Mouse (Mus musculus) small intestine, adult 2 months (tissue): ENCODE data around the gene Pepd. TPM values are rescaled to one million over a fixed set of nuclear protein-coding genes. Genes with fewer than 3 reads are reported as not detected.

Source experiments
- H3K27ac ChIP-seq: fragments of 200-500 bp; 2 replicates; pipeline ENCODE4 v1.5.1; 2012; ENCODE audit warnings: low read depth, low read length, control low read depth, inconsistent platforms; ENCODE audit not compliant: insufficient read depth
- H3K27me3 ChIP-seq: fragments of 200-500 bp; 2 replicates; pipeline ENCODE4 v1.6.1; 2012; ENCODE audit warnings: mild to moderate bottlenecking, moderate library complexity, low read length, inconsistent platforms; ENCODE audit not compliant: control insufficient read depth, insufficient read depth
- H3K36me3 ChIP-seq: fragments of 200-500 bp; 2 replicates; pipeline ENCODE4 v1.6.1; 2012; ENCODE audit warnings: mild to moderate bottlenecking, low read length, control low read depth, inconsistent platforms; ENCODE audit not compliant: control insufficient read depth, insufficient read depth
- H3K4me1 ChIP-seq: fragments of 200-500 bp; 2 replicates; pipeline ENCODE4 v1.6.1; 2012; ENCODE audit warnings: low read length, inconsistent platforms, mixed read lengths; ENCODE audit not compliant: control insufficient read depth, insufficient read depth, insufficient read length
- H3K4me3 ChIP-seq: fragments of 200-500 bp; 2 replicates; pipeline ENCODE4 v1.5.1; 2012; ENCODE audit warnings: low read depth, mild to moderate bottlenecking, control low read depth, inconsistent platforms, low read length, moderate library complexity
- CTCF ChIP-seq: fragments of 200-500 bp; IDR thresholded peaks from 2 replicates; pipeline ENCODE4 v1.5.1; 2012; ENCODE audit warnings: low read depth, mild to moderate bottlenecking, control low read depth, inconsistent platforms, low read length, moderate library complexity, mixed read lengths; ENCODE audit not compliant: insufficient replicate concordance, insufficient read length; ENCODE audit errors: extremely low read depth
- POLR2A ChIP-seq: fragments of 200-500 bp; IDR thresholded peaks from 2 replicates; pipeline ENCODE4 v1.6.1; 2012; ENCODE audit warnings: low read depth, mild to moderate bottlenecking, control low read depth, inconsistent platforms, low read length, moderate library complexity
- whole genome bisulfite sequencing: fragments of 180-500 bp; shearing (Covaris S2); methylation state at CpG from one replicate; pipeline ENCODE4 v1.1.7; 2018; 5-methylcytosine and 5-hydroxymethylcytosine counted together
- polyA plus RNA-seq: library from polyadenylated mRNA; depleted of rRNA; stranded (reverse); fragments of >200 nt; gene quantifications from 2 replicates; pipeline ENCODE4 v1.2.3, GENCODE M21; 2012

Pepd gene
- polyA plus RNA-seq, 1 experiment = 1,106 TPM

GRCm38 (mm10) chr7:34995872-34996662 lies 83.9 kb downstream of the Pepd start:
- peaks cover 4% of the 10 kb centered on the region; the same call in 1 of the 2 replicates for H3K36me3 ChIP-seq
- TF ChIP-seq CTCF = no peak
- TF ChIP-seq POLR2A = no peak

GRCm38 (mm10) chr7:35000839-35001238 lies 88.7 kb downstream of the Pepd start:
- WGBS = 30% methylated on average over 6 of the region's 6 CpGs
- TF ChIP-seq POLR2A = no peak
- peak; percentile 69; the same call in 1 of the 2 replicates for TF ChIP-seq CTCF
- Histone ChIP-seq H3K36me3 (peaks cover 6% of the 10 kb centered on the region), H3K4me3 (no peak overlapping the region), H3K4me1 (no peaks in the 10 kb centered on the region), H3K27ac (no peak overlapping the region), H3K27me3 (no peaks in the 10 kb centered on the region)

More at GRCm38 (mm10) chr7:34995872-34996662, 83.9 kb downstream of the Pepd start:
- no peaks in the 10 kb centered on the region for H3K27me3 ChIP-seq
- WGBS = 82% methylated on average over 7 of the region's 7 CpGs
- H3K27ac ChIP-seq = no peak overlapping the region
- H3K4me3 ChIP-seq = no peak overlapping the region
- no peaks in the 10 kb centered on the region for H3K4me1 ChIP-seq

DNA sequence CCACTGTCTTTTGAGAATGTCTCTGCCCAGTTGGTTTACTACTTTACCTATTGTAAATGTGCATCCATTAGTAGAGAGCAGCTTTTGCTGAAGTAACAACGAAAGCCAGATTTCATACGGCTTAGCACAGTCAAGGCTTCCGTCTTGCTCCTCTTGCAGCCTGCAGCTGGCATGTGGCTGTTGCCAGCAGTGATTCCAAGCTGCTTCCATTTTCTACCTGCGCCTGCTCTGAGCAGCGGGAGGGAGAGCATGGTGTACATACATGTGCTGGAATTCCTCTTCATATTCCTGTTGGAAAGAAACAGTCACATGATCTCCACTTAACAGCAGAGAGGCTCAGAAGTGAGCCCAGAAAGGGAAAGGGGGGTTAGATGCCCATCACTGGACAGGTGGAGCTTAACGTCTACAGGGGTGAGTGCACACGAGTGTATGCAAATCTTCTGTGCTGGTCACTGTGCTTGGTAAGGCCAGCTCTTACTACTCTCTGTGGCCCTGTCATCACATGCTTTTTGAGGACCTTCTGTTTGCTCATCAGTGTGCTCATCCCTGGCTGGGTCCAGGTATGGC lies 91.1 kb downstream of the Pepd start:
- TF ChIP-seq POLR2A (no peak), CTCF (no peak)
- H3K4me1 ChIP-seq = no peaks in the 10 kb centered on the region
- H3K27ac ChIP-seq = no peak overlapping the region
- 92% methylated on average over 7 of the region's 7 CpGs for WGBS
- H3K36me3 ChIP-seq = peaks cover 9% of the 10 kb centered on the region
- H3K27me3 ChIP-seq = no peaks in the 10 kb centered on the region
- no peak overlapping the region for H3K4me3 ChIP-seq

GRCm38 (mm10) chr7:35006661-35007060 lies 94.5 kb downstream of the Pepd start:
- WGBS = 95% methylated on average over 7 of the region's 7 CpGs
- peaks cover 9% of the 10 kb centered on the region for H3K36me3 ChIP-seq
- H3K4me3 ChIP-seq = no peak overlapping the region
- H3K27ac ChIP-seq = no peak overlapping the region
- no peaks in the 10 kb centered on the region for H3K27me3 ChIP-seq
- H3K4me1 ChIP-seq = no peaks in the 10 kb centered on the region
- no peak for TF ChIP-seq CTCF
- no peak for TF ChIP-seq POLR2A

GRCm38 (mm10) chr7:35013228-35013627 lies 101.0 kb downstream of the Pepd start:
- H3K36me3 ChIP-seq = peaks cover 10% of the 10 kb centered on the region
- H3K4me3 ChIP-seq = no peak overlapping the region
- no peaks in the 10 kb centered on the region for H3K4me1 ChIP-seq
- H3K27ac ChIP-seq = no peak overlapping the region
- 89% methylated on average over 9 of the region's 9 CpGs for WGBS
- H3K27me3 ChIP-seq = no peaks in the 10 kb centered on the region
- TF ChIP-seq POLR2A (no peak), CTCF (no peak)

DNA sequence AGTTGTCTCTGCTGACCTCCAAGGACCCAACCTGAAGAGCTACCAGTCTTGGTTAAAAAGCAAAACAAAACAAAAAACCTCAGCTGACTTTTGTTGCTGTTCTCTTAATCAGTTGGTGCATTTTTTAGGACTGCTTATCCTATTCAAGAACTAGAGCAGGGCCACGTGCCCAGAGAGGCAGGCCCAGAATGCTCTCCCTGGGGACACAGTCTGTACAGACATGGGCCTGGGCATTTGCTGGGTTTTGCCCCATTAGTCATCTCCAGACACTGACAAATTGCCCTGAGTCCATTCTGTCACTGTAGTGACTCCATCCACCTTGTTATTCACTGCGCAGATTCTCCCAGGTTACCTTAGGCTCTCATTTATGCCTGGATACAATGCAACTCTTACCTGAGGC lies 103.1 kb downstream of the Pepd start:
- H3K27ac ChIP-seq = no peak overlapping the region
- H3K4me1 ChIP-seq = no peaks in the 10 kb centered on the region
- peaks cover 7% of the 10 kb centered on the region for H3K36me3 ChIP-seq
- H3K4me3 ChIP-seq = no peak overlapping the region
- no peaks in the 10 kb centered on the region for H3K27me3 ChIP-seq
- TF ChIP-seq CTCF (no peak), POLR2A (no peak)
- 87% methylated on average over 2 of the region's 2 CpGs for WGBS

- Histone ChIP-seq H3K36me3 (peaks cover 24% of the 10 kb centered on the region), H3K4me1 (no peaks in the 10 kb centered on the region), H3K27ac (no peak overlapping the region), H3K27me3 (no peaks in the 10 kb centered on the region), H3K4me3 (no peak overlapping the region)
- no peak for TF ChIP-seq POLR2A
- no peak for TF ChIP-seq CTCF
- 93% methylated on average over 10 of the region's 10 CpGs for WGBS
Observed at GRCm38 (mm10) chr7:35021365-35021764, 109.2 kb downstream of the Pepd start.
